Mouse (Mus musculus) embryonic facial prominence, embryonic 15.5 days (tissue): ENCODE measurements at regions not wholly inside any gene's neighbourhood (a gene's known extent, or its start where the extent isn't known, plus 50 kb on each side); places are given as distances from the start of the nearest gene placed in this dataset. TPM values are rescaled to one million over a fixed set of nuclear protein-coding genes. Genes with fewer than 3 reads are reported as not detected.

Experiments used
- ATAC-seq: fragments of 200-750 bp; cut with Nextera tagmentation; 2 replicates; pipeline ENCODE4 v1.8.0; 2017; ENCODE audit warnings: low read depth, moderate TSS enrichment; ENCODE audit not compliant: insufficient number of reproducible peaks, low FRiP score, low TSS enrichment
- H3K27ac ChIP-seq: fragments of 300-500 bp; sonication (generic); replicated peaks from 2 replicates; pipeline ENCODE4 v1.5.1; 2015; ENCODE audit warnings: mild to moderate bottlenecking, inconsistent platforms
- H3K27me3 ChIP-seq: fragments of 300-500 bp; sonication (generic); 2 replicates; pipeline ENCODE4 v1.6.1; 2015; ENCODE audit warnings: inconsistent platforms
- H3K36me3 ChIP-seq: fragments of 300-500 bp; sonication (generic); 2 replicates; pipeline ENCODE4 v1.6.1; 2015; ENCODE audit warnings: mild to moderate bottlenecking, inconsistent platforms
- H3K4me1 ChIP-seq: fragments of 300-500 bp; sonication (generic); 2 replicates; pipeline ENCODE4 v1.6.1; 2015; ENCODE audit warnings: inconsistent platforms
- H3K4me2 ChIP-seq: fragments of 300-500 bp; sonication (generic); replicated peaks from 2 replicates; pipeline ENCODE4 v1.6.1; 2015; ENCODE audit warnings: mild to moderate bottlenecking, inconsistent platforms
- H3K4me3 ChIP-seq: fragments of 300-500 bp; sonication (generic); replicated peaks from 2 replicates; pipeline ENCODE4 v1.5.1; 2015; ENCODE audit warnings: mild to moderate bottlenecking, inconsistent platforms
- H3K9ac ChIP-seq: fragments of 300-500 bp; sonication (generic); 2 replicates; pipeline ENCODE4 v1.6.1; 2015; ENCODE audit warnings: inconsistent platforms
- H3K9me3 ChIP-seq: fragments of 300-500 bp; sonication (generic); replicated peaks from 2 replicates; pipeline ENCODE4 v1.6.1; 2016; ENCODE audit warnings: inconsistent platforms
- WGBS: fragments of 180-500 bp; shearing (Covaris S2); methylation state at CpG from one replicate; pipeline ENCODE4 v1.1.7; 2015; 5-methylcytosine and 5-hydroxymethylcytosine counted together
- microRNA-seq: library from miRNA; unstranded; fragments of <30 nt; microRNA quantifications from one replicate; pipeline ENCODE4, GENCODE M21; 2016; ENCODE audit warnings: borderline number of aligned reads

GRCm38 (mm10) chr3:34971536-34971935 lies 321.3 kb downstream of the Sox2 start:
- Histone ChIP-seq H3K27ac (no peak overlapping the region), H3K4me1 (no peaks in the 10 kb centered on the region), H3K9me3 (no peaks in the 10 kb centered on the region), H3K4me3 (no peak overlapping the region), H3K9ac (no peak overlapping the region), H3K4me2 (no peak overlapping the region), H3K36me3 (no peaks in the 10 kb centered on the region), H3K27me3 (no peaks in the 10 kb centered on the region)
- ATAC-seq: no peak
- WGBS: 85% methylated on average over 4 of the region's 4 CpGs

DNA sequence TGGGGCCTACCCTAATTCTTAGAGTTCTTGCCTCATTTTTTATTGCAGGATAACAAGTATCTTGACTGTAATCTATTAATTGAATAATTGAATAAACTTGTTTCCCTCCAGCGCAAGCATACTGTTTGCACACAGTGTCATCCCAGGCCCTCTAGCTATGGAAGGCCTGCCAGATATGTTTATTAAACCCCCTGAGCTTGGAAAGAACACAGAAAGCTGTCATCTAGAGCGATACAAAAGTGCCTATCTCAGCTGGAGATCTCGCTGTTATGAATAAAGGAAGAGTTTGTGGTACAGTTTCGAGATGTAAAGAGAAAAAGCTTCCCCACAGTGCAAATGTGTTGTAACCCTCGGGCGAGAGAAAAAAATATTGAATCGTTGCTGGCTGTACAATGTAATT lies 324.2 kb downstream of the Sox2 start:
- H3K9ac ChIP-seq: no peak overlapping the region
- H3K9me3 ChIP-seq: no peaks in the 10 kb centered on the region
- no peak overlapping the region for H3K4me2 ChIP-seq
- H3K27ac ChIP-seq: no peak overlapping the region
- no peak for ATAC-seq
- no peaks in the 10 kb centered on the region for H3K27me3 ChIP-seq
- 58% methylated on average over 7 of the region's 7 CpGs for WGBS
- H3K4me3 ChIP-seq: no peak overlapping the region
- no peaks in the 10 kb centered on the region for H3K36me3 ChIP-seq
- H3K4me1 ChIP-seq: no peaks in the 10 kb centered on the region

Small RNAs in the stretch of these regions (microRNA-seq; reads per million reads assigned to microRNA genes)
- not detected for gene Mir6378
